Mouse (Mus musculus): Measurements from ENCODE around the gene Tmod2. TPM values are rescaled to one million over a fixed set of nuclear protein-coding genes. Genes with fewer than 3 reads are reported as not detected.
A peak's percentile ranks its signal among the peaks of the same experiment; 100 is the strongest.

Gene Tmod2
- total and polyA plus RNA-seq, 3 experiments = 0.16 to 1.7 (median 0.17) TPM

DNA sequence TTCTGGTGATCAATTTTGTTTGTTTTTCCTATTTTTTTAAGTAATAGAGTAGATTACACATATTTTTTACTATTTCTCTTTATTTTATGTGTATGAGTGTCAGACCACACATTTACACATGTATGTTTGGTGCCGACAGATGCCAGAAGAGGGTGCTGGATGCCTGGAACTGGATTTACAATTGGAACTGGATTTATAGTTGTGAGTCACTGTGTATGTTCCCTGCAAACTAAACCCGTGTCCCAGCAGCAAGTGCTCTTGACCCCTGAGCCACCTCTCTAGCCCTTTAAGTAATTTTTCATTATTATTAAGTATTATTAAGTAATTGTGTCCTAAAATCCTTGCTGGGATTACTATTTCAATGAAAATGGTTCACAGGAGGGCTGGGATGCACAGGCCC, 88.9 kb downstream of the Tmod2 start:
- no peak overlapping the region for H3K4me2 ChIP-seq (ENCODE audit: insufficient read depth, low read depth, poor library complexity, severe bottlenecking)
- TF ChIP-seq E2F4 (IDR thresholded peaks at IDR 0.05; ENCODE audit: insufficient replicate concordance, low read depth, low read length) (no peak), BHLHE40 (IDR thresholded peaks at IDR 0.05; ENCODE audit: low read depth, low read length) (no peak), NRF1 (IDR thresholded peaks at IDR 0.05; ENCODE audit: low read depth, low read length) (no peak), CHD1 (IDR thresholded peaks at IDR 0.05; ENCODE audit: low read depth, low read length) (no peak), POLR2AphosphoS2 (IDR thresholded peaks at IDR 0.05; ENCODE audit: low read depth, low read length) (no peak), NELFE (IDR thresholded peaks at IDR 0.05; ENCODE audit: low read depth, low read length) (no peak), MAFK (IDR thresholded peaks at IDR 0.05; ENCODE audit: insufficient replicate concordance, low read length) (no peak), ZMIZ1 (IDR thresholded peaks at IDR 0.05; ENCODE audit: low read depth, low read length) (no peak), SMC3 (IDR thresholded peaks at IDR 0.05; ENCODE audit: low read depth, low read length) (no peak), UBTF (IDR thresholded peaks at IDR 0.05; ENCODE audit: low read depth, low read length) (no peak), USF1 (IDR thresholded peaks at IDR 0.05; ENCODE audit: low read depth, low read length) (no peak), RAD21 (IDR thresholded peaks at IDR 0.05; ENCODE audit: low read depth, low read length) (no peak), MAZ (IDR thresholded peaks at IDR 0.05; ENCODE audit: low read depth, low read length) (no peak), JUND (conservative IDR thresholded peaks at IDR 0.05; ENCODE audit: low read depth, low read length) (no peak), SIN3A (IDR thresholded peaks at IDR 0.05; ENCODE audit: low read length) (no peak), RCOR1 (conservative IDR thresholded peaks at IDR 0.05; ENCODE audit: low read depth, low read length) (no peak), MAX (IDR thresholded peaks at IDR 0.05; ENCODE audit: low read length) (no peak), ELF1 (IDR thresholded peaks at IDR 0.05; ENCODE audit: low read depth, low read length) (no peak), USF2 (conservative IDR thresholded peaks at IDR 0.05; ENCODE audit: low read depth, low read length) (no peak), JUN (IDR thresholded peaks at IDR 0.05; ENCODE audit: insufficient read depth, low read depth, low read length) (no peak)
- no peaks in the 10 kb centered on the region for H3K79me2 ChIP-seq (replicated peaks; ENCODE audit: control insufficient read depth, extremely low read depth, insufficient read depth, poor library complexity, severe bottlenecking)
- no peaks in the 10 kb centered on the region for H3K27me3 ChIP-seq (replicated peaks)
- H3K9me3 ChIP-seq (replicated peaks; ENCODE audit: low read length) = no peaks in the 10 kb centered on the region
- peaks cover 0 to 11% of the 10 kb centered on the region in 2 experiments; a peak in 2 of 4 replicates for H3K4me1 ChIP-seq (ENCODE audit: control insufficient read depth in 1 of 2, insufficient read depth in 2 of 2)
- no peak overlapping the region for H3K4me3 ChIP-seq (replicated peaks in 1 of 3; ENCODE audit: low read depth in 2 of 3, low read length in 2 of 3, poor library complexity in 1 of 3)
- dilution Hi-C loops (cut with MboI; ENCODE audit: extremely low pct_ligation_motif_present, extremely low pct_unique_long_range_greater_than_20kb, low sequenced_read_pairs) = no loop called here
- no peak overlapping the region for H3K9ac ChIP-seq (ENCODE audit: insufficient read depth, low read depth)
- H3K27ac ChIP-seq (ENCODE audit: insufficient read depth, low read depth) = no peak overlapping the region
- in situ Hi-C loops (cut with MboI; ENCODE audit: low pct_ligation_motif_present, low pct_unique_long_range_greater_than_20kb, low sequenced_read_pairs) = no loop called here
- peaks cover 9 to 32% of the 10 kb centered on the region in 2 experiments for H3K36me3 ChIP-seq (replicated peaks in 1 of 2; ENCODE audit: control insufficient read depth in 1 of 2, insufficient read depth in 1 of 2, low read length in 1 of 2)
- DNase-seq (ENCODE audit: extremely low read depth) = no peak

GRCm38 (mm10) chr9:75521788-75522187, 89.3 kb downstream of the Tmod2 start:
- peak; percentile 85 for DNase-seq (ENCODE audit: extremely low read depth)

More at GRCm38 (mm10) chr9:75521788-75522187, 89.3 kb downstream of the Tmod2 start:
- in situ Hi-C loops (cut with MboI; ENCODE audit: low pct_ligation_motif_present, low pct_unique_long_range_greater_than_20kb, low sequenced_read_pairs) (no loop called here), dilution Hi-C loops (cut with MboI; ENCODE audit: extremely low pct_ligation_motif_present, extremely low pct_unique_long_range_greater_than_20kb, low sequenced_read_pairs) (no loop called here)
- Histone ChIP-seq H3K79me2 (replicated peaks; ENCODE audit: control insufficient read depth, extremely low read depth, insufficient read depth, poor library complexity, severe bottlenecking) (no peaks in the 10 kb centered on the region), H3K27me3 (replicated peaks) (no peaks in the 10 kb centered on the region), H3K4me3 (replicated peaks in 1 of 3; ENCODE audit: low read depth in 2 of 3, low read length in 2 of 3, poor library complexity in 1 of 3) (no peak overlapping the region), H3K9me3 (replicated peaks; ENCODE audit: low read length) (no peaks in the 10 kb centered on the region), H3K4me1 (ENCODE audit: control insufficient read depth in 1 of 2, insufficient read depth in 2 of 2) (peaks cover 0 to 10% of the 10 kb centered on the region in 2 experiments; a peak in 2 of 4 replicates), H3K9ac (ENCODE audit: insufficient read depth, low read depth) (no peak overlapping the region), H3K36me3 (replicated peaks in 1 of 2; ENCODE audit: control insufficient read depth in 1 of 2, insufficient read depth in 1 of 2, low read length in 1 of 2) (peaks cover 9 to 32% of the 10 kb centered on the region in 2 experiments), H3K27ac (ENCODE audit: insufficient read depth, low read depth) (no peak overlapping the region), H3K4me2 (ENCODE audit: insufficient read depth, low read depth, poor library complexity, severe bottlenecking) (no peak overlapping the region)
- TF ChIP-seq MYC (IDR thresholded peaks at IDR 0.05; ENCODE audit: low read depth, low read length) (peak; percentile 98), ZKSCAN1 (IDR thresholded peaks at IDR 0.05; ENCODE audit: borderline replicate concordance, low read depth, low read length) (no peak), CTCF (conservative IDR thresholded peaks at IDR 0.05 in 1 of 2, IDR thresholded peaks at IDR 0.05 in 1 of 2; ENCODE audit: low read depth in 2 of 2, low read length in 2 of 2) (peak; percentile 38 to 83; a peak in 3 of 4 replicates), SMC3 (IDR thresholded peaks at IDR 0.05; ENCODE audit: low read depth, low read length) (peak; percentile 82), RAD21 (IDR thresholded peaks at IDR 0.05; ENCODE audit: low read depth, low read length) (peak; percentile 78)
